Mouse (Mus musculus): ENCODE results near the gene Ppp1cb.
"Not testable (repeated sequence)": the region's sequence is repeated elsewhere in the genome, so short reads cannot be mapped to it uniquely, and the experiment has no call there.

Ppp1cb gene

GRCm38 (mm10) chr5:32458408-32459143, at the start of gene Ppp1cb:
Ppp1cb (plus strand) TSS chr5:32458843.
- peak; percentile 95 for DNase-seq (ENCODE audit: low spot score)

- DNase-seq (ENCODE audit: low spot score): no peak
Measured at GRCm38 (mm10) chr5:32409747-32410146, 48.9 kb upstream of the Ppp1cb start.

GRCm38 (mm10) chr5:32410954-32411688, 47.5 kb upstream of the Ppp1cb start:
- DNase-seq (ENCODE audit: low spot score): no peak

DNA sequence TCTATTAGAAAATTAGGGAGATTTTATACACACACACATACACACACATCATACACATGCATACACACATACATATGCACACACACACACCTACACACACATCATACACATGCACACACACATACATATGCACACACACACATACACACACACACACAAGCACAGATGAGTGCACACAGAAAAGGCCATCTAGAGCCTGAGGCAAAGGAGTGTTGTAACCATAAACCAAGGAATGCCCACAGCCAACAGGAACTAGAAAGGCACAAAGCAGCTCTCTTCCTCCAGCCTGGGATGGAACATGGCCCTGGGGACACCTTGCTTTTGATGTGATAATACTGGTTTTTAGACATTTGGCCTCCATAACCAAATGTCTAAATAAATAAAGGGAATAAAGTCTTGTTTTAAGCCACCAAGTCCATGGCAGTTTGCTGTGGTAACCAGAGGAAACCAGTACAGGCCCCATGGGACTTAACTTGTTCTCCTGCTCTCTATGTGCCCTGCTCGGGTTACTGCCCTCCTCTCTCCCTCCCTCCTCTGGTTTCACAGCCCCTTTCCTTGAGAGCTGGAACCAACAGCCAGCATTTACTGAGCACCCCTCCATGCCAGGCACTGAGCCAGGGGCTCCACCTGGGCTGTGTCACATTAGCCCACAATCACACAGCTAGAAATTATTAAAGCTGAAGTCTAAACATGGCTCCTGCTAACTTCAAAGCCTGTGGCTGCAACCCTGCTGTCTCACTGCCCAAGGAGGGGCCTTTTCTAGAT, 46.3 kb upstream of the Ppp1cb start:
- no peak for DNase-seq (ENCODE audit: low spot score)

DNA sequence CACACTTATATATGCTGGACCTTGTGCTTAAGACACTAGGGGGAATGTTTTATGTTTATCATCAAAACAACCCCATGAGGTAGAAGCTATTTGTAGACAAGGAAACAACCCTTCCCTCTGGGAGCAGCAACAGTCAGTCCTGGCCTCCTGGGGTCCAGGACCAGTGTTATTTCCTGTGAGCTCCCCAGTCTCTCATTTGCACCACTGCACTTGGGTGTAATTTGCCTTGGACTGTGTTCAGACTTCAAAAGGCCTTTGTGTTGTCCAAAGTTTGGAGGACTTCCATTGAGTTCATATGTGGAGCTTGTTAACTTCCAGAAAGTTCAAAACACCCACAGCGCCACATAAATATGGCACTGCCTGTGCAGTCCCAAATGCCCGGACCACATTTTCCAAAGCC, 45.6 kb upstream of the Ppp1cb start:
- DNase-seq (ENCODE audit: low spot score): no peak

- no peak for DNase-seq (ENCODE audit: low spot score)
Measured at GRCm38 (mm10) chr5:32413569-32413968, 45.1 kb upstream of the Ppp1cb start.

GRCm38 (mm10) chr5:32414461-32414985, 44.1 kb upstream of the Ppp1cb start:
- DNase-seq (ENCODE audit: low spot score): no peak

DNA sequence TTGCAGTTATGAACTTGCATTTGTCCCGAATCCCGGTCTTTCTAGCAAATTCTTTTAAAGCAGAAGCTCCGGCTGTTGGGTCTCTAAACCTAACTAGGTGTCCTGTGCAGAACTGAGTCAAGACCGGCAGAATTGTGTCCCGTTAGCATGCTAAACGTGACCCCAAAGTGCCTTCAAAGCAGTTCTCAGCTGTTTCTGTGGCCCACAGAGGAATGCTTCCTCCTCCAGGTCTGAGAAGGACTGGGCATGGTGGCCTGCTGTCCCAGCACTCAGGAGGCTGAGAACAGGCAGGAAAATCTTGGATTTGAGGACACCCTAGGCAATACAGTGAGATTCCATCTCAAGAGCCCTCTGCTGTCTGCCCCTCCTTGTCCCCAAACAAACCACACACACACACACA, 43.1 kb upstream of the Ppp1cb start:
- DNase-seq (ENCODE audit: low spot score): no peak

DNA sequence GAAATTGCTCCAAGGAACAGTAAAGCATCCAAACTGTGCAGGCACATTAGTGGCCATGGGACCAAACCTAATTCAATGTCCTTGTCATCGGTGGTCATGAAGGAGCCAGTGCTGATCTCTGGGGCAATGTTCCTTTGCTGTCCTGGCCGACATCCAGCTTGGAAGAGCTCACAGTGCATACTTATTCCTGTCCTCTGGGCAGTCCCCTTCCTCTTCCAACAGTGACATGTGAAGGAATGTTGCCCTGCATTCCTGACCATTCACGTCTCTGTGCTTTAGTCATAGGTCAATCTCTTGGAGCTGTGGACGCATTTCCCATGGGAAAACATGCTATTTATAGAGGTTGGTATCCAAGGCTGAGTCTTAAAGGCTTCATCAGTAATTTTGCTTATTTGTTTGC, 41.8 kb upstream of the Ppp1cb start:
- no peak for DNase-seq (ENCODE audit: low spot score)

- DNase-seq (ENCODE audit: low spot score): no peak
Measured at GRCm38 (mm10) chr5:32422081-32422589, 36.5 kb upstream of the Ppp1cb start.

- no peak for DNase-seq (ENCODE audit: low spot score)
Measured at GRCm38 (mm10) chr5:32423339-32424046, 35.1 kb upstream of the Ppp1cb start.

GRCm38 (mm10) chr5:32424464-32424863, 34.2 kb upstream of the Ppp1cb start:
- DNase-seq (ENCODE audit: low spot score): no peak

DNA sequence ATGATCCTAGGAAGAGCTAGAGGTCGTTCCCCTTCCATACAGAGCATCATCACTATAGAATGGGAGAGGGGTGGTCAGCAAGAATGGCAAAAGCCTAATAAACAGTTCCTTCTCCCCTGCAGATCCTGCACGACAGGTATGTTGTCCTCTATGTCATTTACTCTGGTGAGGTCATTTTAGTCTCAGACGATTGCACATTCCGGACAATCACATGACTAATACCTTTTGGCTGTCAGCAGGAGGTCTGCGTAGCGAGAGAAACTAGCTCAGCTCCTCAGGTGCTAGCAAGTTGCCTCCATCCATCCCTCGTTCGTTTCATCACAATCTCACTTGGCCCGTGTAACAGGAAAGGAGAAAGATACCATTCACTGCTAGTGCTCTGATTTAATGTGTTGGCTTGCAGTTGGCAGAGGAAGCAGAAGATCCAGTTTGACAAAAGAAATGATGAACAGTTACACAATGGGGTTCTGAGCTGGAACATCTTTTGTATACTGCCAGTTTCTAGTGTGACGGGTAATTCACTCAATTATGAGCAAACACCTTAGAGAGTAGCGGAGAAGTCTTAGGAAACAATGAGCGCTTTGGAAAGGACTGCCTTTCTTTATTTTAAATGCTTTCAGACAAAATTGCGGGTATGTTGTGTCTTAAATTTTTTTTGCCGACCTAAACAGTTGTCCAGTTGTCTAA, 33.0 kb upstream of the Ppp1cb start:
- DNase-seq (ENCODE audit: low spot score): no peak

GRCm38 (mm10) chr5:32430399-32430798, 28.2 kb upstream of the Ppp1cb start:
- no peak for DNase-seq (ENCODE audit: low spot score)

- DNase-seq (ENCODE audit: low spot score): not testable (repeated sequence)
Measured at GRCm38 (mm10) chr5:32434346-32434745, 24.3 kb upstream of the Ppp1cb start.

DNA sequence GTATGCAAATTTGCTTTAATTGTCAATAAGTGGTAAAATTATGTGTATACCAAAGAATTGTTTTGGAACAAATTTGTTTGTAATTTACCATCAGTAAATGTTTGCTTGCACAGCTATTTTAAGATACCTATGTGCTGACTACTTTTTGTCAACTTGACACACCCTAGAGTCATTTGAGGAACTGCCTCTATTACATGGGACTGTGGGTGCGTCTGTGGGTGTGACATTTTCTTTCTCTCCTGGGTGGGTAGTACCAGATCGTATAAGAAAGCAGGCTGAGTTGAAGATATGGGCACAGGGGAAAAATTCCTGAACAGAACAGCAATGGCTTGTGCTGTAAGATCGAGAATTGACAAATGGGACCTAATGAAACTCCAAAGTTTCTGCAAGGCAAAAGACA, 23.0 kb upstream of the Ppp1cb start:
- no peak for DNase-seq (ENCODE audit: low spot score)

DNA sequence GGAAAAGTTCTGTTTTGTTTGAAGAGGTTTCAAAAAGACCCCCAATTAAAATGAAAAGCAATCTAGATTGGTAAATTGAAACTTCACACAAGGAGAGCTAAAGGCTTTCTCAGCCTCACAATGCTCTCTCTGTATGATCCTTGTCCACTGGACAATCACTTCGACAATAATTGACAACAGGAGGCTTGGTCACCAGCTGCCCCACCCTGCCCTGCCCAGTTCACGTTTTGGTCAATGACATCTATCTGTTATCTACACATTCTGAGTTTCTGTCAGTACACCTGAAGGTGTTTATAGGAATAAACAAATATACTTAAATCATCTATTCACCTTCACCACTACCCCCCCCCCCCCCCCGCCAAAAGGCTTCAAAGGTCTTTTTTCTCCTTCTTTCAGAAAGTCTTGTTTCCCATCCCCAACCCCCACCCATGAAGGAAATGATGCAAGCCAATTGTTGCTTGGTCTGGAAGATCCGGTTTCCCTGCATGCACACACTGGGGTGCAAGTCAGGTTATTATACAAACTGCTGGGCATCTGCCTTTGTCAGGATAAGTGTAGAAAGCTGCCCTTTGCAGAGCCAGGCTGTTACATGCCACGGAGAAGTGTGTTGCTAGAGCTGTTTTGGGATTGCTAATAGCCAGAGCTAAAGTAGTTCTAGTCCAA, 20.6 kb upstream of the Ppp1cb start:
- DNase-seq (ENCODE audit: low spot score): no peak

- no peak for DNase-seq (ENCODE audit: low spot score)
Measured at GRCm38 (mm10) chr5:32438564-32438922, 20.1 kb upstream of the Ppp1cb start.

GRCm38 (mm10) chr5:32441336-32441735, 17.3 kb upstream of the Ppp1cb start:
- no peak for DNase-seq (ENCODE audit: low spot score)

GRCm38 (mm10) chr5:32441992-32442575, 16.6 kb upstream of the Ppp1cb start:
- no peak for DNase-seq (ENCODE audit: low spot score)
